Mouse (Mus musculus): ENCODE data around the gene Sycp3. TPM values are rescaled to one million over a fixed set of nuclear protein-coding genes. Genes with fewer than 3 reads are reported as not detected.

Sycp3 gene
- not detected in 2 replicates for polyA plus RNA-seq (2012; rRNA removed)

DNA sequence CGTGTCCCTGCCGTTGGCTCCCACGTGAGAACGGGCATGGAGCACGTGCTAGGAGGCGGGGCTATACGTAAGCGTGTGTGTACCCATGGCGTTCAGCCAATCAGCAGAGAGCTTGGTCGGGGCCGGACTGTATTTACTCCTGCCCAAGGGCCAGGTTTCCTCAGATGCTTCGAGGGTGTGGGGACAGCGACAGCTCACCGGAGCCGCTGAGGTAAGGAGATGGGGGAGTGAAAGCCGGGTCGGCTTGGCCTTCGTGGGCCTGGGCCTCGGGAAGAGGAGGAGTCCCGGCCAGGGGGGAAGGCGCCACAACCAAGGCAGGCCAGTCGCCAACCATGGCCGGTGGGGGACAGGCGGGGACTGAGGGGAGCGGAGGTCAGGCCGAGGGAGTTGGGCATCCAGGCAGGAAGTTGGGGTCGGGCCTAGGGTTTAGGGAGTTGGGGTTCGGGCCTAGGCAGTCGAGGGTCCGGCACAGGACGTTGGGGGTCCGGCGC is at the start of gene Sycp3:
Gene Sycp3, plus strand, starts transcription at position 68 of the 491 bp plus-strand sequence.
- TF ChIP-seq CTCF (IDR thresholded peaks at IDR 0.05; ENCODE audit: borderline replicate concordance, control insufficient read depth, extremely low read depth, insufficient read depth, low read length, poor library complexity), result no peak
- no peak for TF ChIP-seq POLR2A (IDR thresholded peaks at IDR 0.05; ENCODE audit: control insufficient read depth, extremely low read depth, insufficient read depth, low read length, poor library complexity)
- no peak for DNase-seq
- 94% methylated on average over 33 of the region's 33 CpGs for WGBS
- no peak within 1 kb of the TSS for H3K27ac ChIP-seq (ENCODE audit: control insufficient read depth, insufficient read depth, low read length)
- no peaks in the 10 kb centered on the region for H3K4me1 ChIP-seq (replicated peaks; ENCODE audit: control insufficient read depth, insufficient read depth, low read length)
- no peaks in the 10 kb centered on the region for H3K27me3 ChIP-seq (ENCODE audit: control insufficient read depth, insufficient read depth, low read length)
- no peak within 1 kb of the TSS for H3K4me3 ChIP-seq (ENCODE audit: control insufficient read depth, insufficient read depth, low read length)
- H3K36me3 ChIP-seq (ENCODE audit: control insufficient read depth, insufficient read depth, low read length), result no peaks in the 10 kb centered on the region

GRCm38 (mm10) chr10:88409751-88410150 is 49.6 kb upstream of the Sycp3 start:
- WGBS, result 64% methylated on average over 2 of the region's 2 CpGs
- TF ChIP-seq POLR2A (IDR thresholded peaks at IDR 0.05; ENCODE audit: control insufficient read depth, extremely low read depth, insufficient read depth, low read length, poor library complexity) (no peak), CTCF (IDR thresholded peaks at IDR 0.05; ENCODE audit: borderline replicate concordance, control insufficient read depth, extremely low read depth, insufficient read depth, low read length, poor library complexity) (no peak)

GRCm38 (mm10) chr10:88412290-88412995 is 46.9 kb upstream of the Sycp3 start:
- 96% methylated on average over 17 of the region's 17 CpGs for WGBS
- TF ChIP-seq CTCF (IDR thresholded peaks at IDR 0.05; ENCODE audit: borderline replicate concordance, control insufficient read depth, extremely low read depth, insufficient read depth, low read length, poor library complexity), result no peak
- TF ChIP-seq POLR2A (IDR thresholded peaks at IDR 0.05; ENCODE audit: control insufficient read depth, extremely low read depth, insufficient read depth, low read length, poor library complexity), result no peak
- no peaks in the 10 kb centered on the region for H3K4me1 ChIP-seq (replicated peaks; ENCODE audit: control insufficient read depth, insufficient read depth, low read length)
- no peak for DNase-seq
- H3K4me3 ChIP-seq (ENCODE audit: control insufficient read depth, insufficient read depth, low read length), result no peak overlapping the region
- peaks cover 6% of the 10 kb centered on the region for H3K36me3 ChIP-seq (ENCODE audit: control insufficient read depth, insufficient read depth, low read length)
- H3K27me3 ChIP-seq (ENCODE audit: control insufficient read depth, insufficient read depth, low read length), result no peaks in the 10 kb centered on the region
- no peak overlapping the region for H3K27ac ChIP-seq (ENCODE audit: control insufficient read depth, insufficient read depth, low read length)

More at GRCm38 (mm10) chr10:88409751-88410150, 49.6 kb upstream of the Sycp3 start:
- H3K4me1 ChIP-seq (replicated peaks; ENCODE audit: control insufficient read depth, insufficient read depth, low read length), result no peaks in the 10 kb centered on the region
- H3K4me3 ChIP-seq (ENCODE audit: control insufficient read depth, insufficient read depth, low read length), result no peak overlapping the region
- no peak for DNase-seq
- H3K27ac ChIP-seq (ENCODE audit: control insufficient read depth, insufficient read depth, low read length), result no peak overlapping the region
- H3K36me3 ChIP-seq (ENCODE audit: control insufficient read depth, insufficient read depth, low read length), result peaks cover 2% of the 10 kb centered on the region
- no peaks in the 10 kb centered on the region for H3K27me3 ChIP-seq (ENCODE audit: control insufficient read depth, insufficient read depth, low read length)

GRCm38 (mm10) chr10:88417686-88418085 is 41.7 kb upstream of the Sycp3 start:
- H3K4me3 ChIP-seq (ENCODE audit: control insufficient read depth, insufficient read depth, low read length), result no peak overlapping the region
- no peak for TF ChIP-seq CTCF (IDR thresholded peaks at IDR 0.05; ENCODE audit: borderline replicate concordance, control insufficient read depth, extremely low read depth, insufficient read depth, low read length, poor library complexity)
- no peak for TF ChIP-seq POLR2A (IDR thresholded peaks at IDR 0.05; ENCODE audit: control insufficient read depth, extremely low read depth, insufficient read depth, low read length, poor library complexity)
- H3K27ac ChIP-seq (ENCODE audit: control insufficient read depth, insufficient read depth, low read length), result no peak overlapping the region
- WGBS, result 63% methylated on average over 5 of the region's 5 CpGs
- no peak for DNase-seq
- H3K36me3 ChIP-seq (ENCODE audit: control insufficient read depth, insufficient read depth, low read length), result peaks cover 16% of the 10 kb centered on the region
- H3K4me1 ChIP-seq (replicated peaks; ENCODE audit: control insufficient read depth, insufficient read depth, low read length), result peaks cover 19% of the 10 kb centered on the region
- H3K27me3 ChIP-seq (ENCODE audit: control insufficient read depth, insufficient read depth, low read length), result no peaks in the 10 kb centered on the region

DNA sequence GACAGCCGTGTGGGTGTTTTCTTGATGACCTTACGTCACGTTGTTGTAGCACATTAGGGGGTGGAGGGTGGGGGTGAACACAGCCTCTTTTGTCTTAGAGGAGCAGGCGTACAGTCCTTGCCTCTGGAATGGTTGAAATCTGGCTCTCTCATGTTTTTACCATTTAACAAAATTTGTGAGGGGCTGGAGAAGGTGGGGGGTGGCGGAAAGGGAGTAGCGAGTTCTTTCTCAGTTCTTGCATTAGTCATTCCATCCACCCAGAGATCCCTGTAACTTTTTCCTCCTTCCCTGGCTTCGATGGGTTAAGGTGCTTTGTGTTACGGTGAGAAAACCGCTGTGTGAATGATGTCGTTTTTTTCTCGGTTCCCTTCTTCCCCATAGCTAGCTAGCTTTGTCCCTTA is 39.2 kb upstream of the Sycp3 start:
- WGBS, result 62% methylated on average over 11 of the region's 11 CpGs
- DNase-seq, result no peak
- Histone ChIP-seq H3K27ac (ENCODE audit: control insufficient read depth, insufficient read depth, low read length) (no peak overlapping the region), H3K36me3 (ENCODE audit: control insufficient read depth, insufficient read depth, low read length) (peaks cover 11% of the 10 kb centered on the region), H3K4me1 (replicated peaks; ENCODE audit: control insufficient read depth, insufficient read depth, low read length) (peaks cover 19% of the 10 kb centered on the region), H3K4me3 (ENCODE audit: control insufficient read depth, insufficient read depth, low read length) (no peak overlapping the region), H3K27me3 (ENCODE audit: control insufficient read depth, insufficient read depth, low read length) (no peaks in the 10 kb centered on the region)
- TF ChIP-seq CTCF (IDR thresholded peaks at IDR 0.05; ENCODE audit: borderline replicate concordance, control insufficient read depth, extremely low read depth, insufficient read depth, low read length, poor library complexity) (no peak), POLR2A (IDR thresholded peaks at IDR 0.05; ENCODE audit: control insufficient read depth, extremely low read depth, insufficient read depth, low read length, poor library complexity) (no peak)

- 27% methylated on average over 19 of the region's 19 CpGs for WGBS
- DNase-seq, result no peak
- no peak for TF ChIP-seq POLR2A (IDR thresholded peaks at IDR 0.05; ENCODE audit: control insufficient read depth, extremely low read depth, insufficient read depth, low read length, poor library complexity)
- Histone ChIP-seq H3K27ac (ENCODE audit: control insufficient read depth, insufficient read depth, low read length) (peak overlapping the region; percentile 49; the same call in 1 of the 2 replicates), H3K27me3 (ENCODE audit: control insufficient read depth, insufficient read depth, low read length) (no peaks in the 10 kb centered on the region), H3K36me3 (ENCODE audit: control insufficient read depth, insufficient read depth, low read length) (peaks cover 10% of the 10 kb centered on the region; the same call in 1 of the 2 replicates), H3K4me1 (replicated peaks; ENCODE audit: control insufficient read depth, insufficient read depth, low read length) (peaks cover 19% of the 10 kb centered on the region), H3K4me3 (ENCODE audit: control insufficient read depth, insufficient read depth, low read length) (no peak overlapping the region)
These were observed 38.5 kb upstream of the Sycp3 start for GRCm38 (mm10) chr10:88420655-88421435.
